Mouse (Mus musculus): ENCODE data around the gene Rrp15. TPM values are rescaled to one million over a fixed set of nuclear protein-coding genes. Genes with fewer than 3 reads are reported as not detected.
A peak's percentile ranks its signal among the peaks of the same experiment; 100 is the strongest.

The Rrp15 gene
- total RNA-seq, 2 experiments from 2014 or later: 13.0 to 14.5 TPM

DNA sequence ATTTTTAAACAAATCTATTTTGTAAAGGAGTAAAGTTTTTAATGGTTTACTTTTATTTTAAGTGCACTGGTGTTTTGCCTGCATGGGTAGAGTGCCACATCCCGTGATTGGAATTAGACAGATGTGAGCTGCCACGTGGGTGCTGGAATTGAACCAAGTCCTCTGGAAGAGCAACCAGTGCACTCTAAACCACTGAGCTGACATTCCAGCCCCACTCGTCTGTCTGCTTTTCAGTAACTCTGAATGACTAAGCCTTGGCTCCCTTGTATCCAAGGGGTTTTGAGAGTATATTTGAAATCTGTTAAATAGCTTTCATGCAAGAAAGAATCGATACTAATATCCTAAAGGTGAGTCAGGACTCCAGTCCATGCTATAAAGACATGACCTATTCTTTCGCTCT, 30.3 kb downstream of the Rrp15 start:
- DNase-seq (ENCODE audit: low spot score in 2 of 2): no peak
- intact Hi-C loops (cut with DNase I): no loop called here

- DNase-seq (ENCODE audit: low spot score in 2 of 2): no peak
- intact Hi-C loops (cut with DNase I): loop anchor here (5.0 kb wide), 3 partner anchors 473 to 1168 kb away; no protein-coding TSS in a partner anchor
Observed at GRCm38 (mm10) chr1:186714980-186715896, 33.9 kb downstream of the Rrp15 start.

GRCm38 (mm10) chr1:186714215-186714614, 34.9 kb downstream of the Rrp15 start:
- DNase-seq (ENCODE audit: low spot score in 2 of 2): no peak
- intact Hi-C loops (cut with DNase I): loop anchor here (5.0 kb wide), 3 partner anchors 472 to 1167 kb away; no protein-coding TSS in a partner anchor

- intact Hi-C loops (cut with DNase I): loop anchor here (2.0 to 5.0 kb wide), 4 partner anchors 320 to 1166 kb away; no protein-coding TSS in a partner anchor
Observed at GRCm38 (mm10) chr1:186712802-186713471, 36.2 kb downstream of the Rrp15 start.

DNA sequence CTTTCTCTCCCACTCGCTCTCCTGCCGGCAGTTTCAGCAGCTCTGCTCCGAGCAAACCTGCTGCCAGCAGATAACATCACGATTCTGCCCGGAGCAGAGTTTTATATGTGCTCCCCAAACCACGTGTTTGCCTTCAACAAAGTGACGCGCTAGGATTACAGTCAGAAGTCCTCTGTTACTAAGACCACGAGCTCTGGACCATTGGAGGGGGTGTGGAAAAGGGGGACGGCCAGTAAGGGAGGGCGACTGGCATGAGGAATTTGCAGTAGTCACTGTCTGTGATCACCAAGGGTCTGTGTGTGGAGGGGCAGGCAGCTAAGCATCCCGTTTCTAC, 43.3 kb downstream of the Rrp15 start, which contains the start of gene Tgfb2:
Gene Tgfb2, minus strand, starts transcription at position 75 of the 334 bp plus-strand sequence.
- DNase-seq (ENCODE audit: low spot score in 2 of 2): peak; percentile 48 to 49
- intact Hi-C loops (cut with DNase I): loop anchor here (5.0 kb wide), 1 partner anchor 154 kb away; no protein-coding TSS in a partner anchor

More at GRCm38 (mm10) chr1:186712802-186713471, 36.2 kb downstream of the Rrp15 start:
- DNase-seq (ENCODE audit: low spot score in 2 of 2): peak; percentile 50 to 77

DNA sequence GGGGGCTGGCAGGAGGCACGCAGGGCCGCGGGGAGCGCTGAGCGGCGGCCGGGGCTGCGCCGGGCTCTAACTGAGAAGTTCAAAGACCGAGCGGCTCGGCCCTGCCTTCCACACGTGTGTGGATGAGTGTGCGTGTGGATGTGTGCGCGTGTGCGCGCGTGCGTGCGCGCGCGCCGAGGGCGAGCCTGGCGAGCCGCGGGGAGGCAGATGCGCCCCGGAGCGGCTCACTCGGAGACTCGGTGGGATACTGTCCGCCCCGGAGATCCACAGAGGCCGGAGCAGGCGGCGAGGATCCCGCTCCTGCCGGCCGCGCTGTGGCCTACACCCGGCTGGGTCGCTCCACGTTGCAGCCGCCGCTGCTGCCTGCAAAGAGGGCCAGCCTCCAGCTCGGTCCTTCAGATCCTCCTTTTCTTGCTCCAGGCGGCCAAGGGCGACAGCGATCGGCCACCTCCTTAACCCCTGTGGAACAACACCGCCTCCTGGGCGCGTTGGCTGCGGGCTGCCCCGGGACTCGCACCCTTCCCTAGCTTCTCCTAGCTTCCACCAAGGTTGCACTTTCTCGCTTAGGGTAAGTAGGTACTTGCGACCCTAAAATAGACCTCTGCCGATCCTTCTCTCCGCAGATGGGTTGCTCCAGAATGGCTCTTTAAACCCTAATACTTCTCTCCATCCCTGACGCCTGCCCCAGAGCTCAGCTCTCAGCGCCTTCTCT, 43.8 kb downstream of the Rrp15 start:
- peak; percentile 60 to 62 for DNase-seq (ENCODE audit: low spot score in 2 of 2)
- intact Hi-C loops (cut with DNase I): loop anchor here (5.0 kb wide), 1 partner anchor 153 kb away; no protein-coding TSS in a partner anchor

- DNase-seq (ENCODE audit: low spot score in 2 of 2): peak in 1 of 2 experiments; percentile 17
- intact Hi-C loops (cut with DNase I): no loop called here
Observed at GRCm38 (mm10) chr1:186703980-186704701, 45.0 kb downstream of the Rrp15 start.

- no peak for DNase-seq (ENCODE audit: low spot score in 2 of 2)
Observed at GRCm38 (mm10) chr1:186703256-186703979, 45.7 kb downstream of the Rrp15 start.

GRCm38 (mm10) chr1:186702391-186703255, 46.5 kb downstream of the Rrp15 start:
- intact Hi-C loops (cut with DNase I): no loop called here
- DNase-seq (ENCODE audit: low spot score in 2 of 2): peak in 1 of 2 experiments; percentile 22

More at GRCm38 (mm10) chr1:186703256-186703979, 45.7 kb downstream of the Rrp15 start:
- intact Hi-C loops (cut with DNase I): no loop called here

- intact Hi-C loops (cut with DNase I): no loop called here
- no peak for DNase-seq (ENCODE audit: low spot score in 2 of 2)
Observed at GRCm38 (mm10) chr1:186701206-186701905, 47.8 kb downstream of the Rrp15 start.

DNA sequence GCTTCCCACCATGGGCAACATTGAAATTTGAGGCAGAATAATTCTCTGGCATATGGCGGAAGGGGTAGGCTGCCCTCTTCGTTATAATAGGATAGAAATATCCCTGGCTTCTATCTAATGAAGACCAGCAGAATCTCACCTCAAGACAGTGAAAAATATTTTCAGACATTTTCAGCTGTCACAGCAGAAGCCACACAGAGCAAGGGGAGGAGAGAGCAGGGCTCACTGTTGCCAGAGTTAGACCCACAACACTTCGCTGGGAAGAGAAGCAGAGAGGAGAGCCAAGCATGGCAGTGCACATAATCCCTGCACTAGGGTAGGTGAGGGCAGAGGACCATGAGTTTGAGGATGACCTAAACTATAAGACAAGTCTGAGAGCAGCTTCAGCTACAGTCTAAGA, 48.7 kb downstream of the Rrp15 start:
- DNase-seq (ENCODE audit: low spot score in 2 of 2): no peak
- intact Hi-C loops (cut with DNase I): no loop called here

DNA sequence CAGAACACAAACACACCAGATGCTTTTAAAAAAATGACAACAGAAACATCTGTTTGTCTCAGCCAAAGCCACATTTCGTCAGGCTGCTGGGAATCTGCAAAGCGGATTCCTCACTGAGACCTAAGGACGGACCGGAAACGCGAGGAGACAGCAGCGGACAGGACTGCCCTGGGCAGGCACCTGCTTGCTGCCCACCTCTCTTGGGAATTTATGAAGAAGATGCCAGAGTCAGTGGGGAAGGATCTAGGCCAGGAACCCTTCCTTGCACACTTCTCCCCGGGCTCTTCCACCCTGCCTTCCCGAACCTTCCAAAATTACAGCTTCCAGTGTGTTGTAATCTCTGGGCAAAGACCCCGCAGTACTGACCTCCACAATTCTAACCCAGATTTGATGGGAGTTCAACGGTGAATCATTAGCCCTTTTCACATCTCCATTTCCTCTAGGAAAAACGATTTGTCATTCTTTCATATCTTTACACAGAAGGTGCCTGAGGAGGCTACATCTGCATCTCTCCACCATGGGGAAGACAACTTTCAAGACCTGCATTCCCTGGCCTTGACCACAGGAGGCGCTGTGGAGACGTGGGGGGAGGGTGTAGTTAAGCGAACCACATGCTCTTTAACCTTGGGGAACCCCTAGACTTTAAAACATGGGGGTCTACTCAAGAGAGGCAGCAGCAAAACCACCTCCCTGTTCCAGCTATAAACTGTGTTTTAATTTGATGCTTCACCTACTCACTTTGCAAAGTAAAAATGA, 50.4 kb downstream of the Rrp15 start:
- no peak for DNase-seq (ENCODE audit: low spot score in 2 of 2)
- intact Hi-C loops (cut with DNase I): no loop called here

DNA sequence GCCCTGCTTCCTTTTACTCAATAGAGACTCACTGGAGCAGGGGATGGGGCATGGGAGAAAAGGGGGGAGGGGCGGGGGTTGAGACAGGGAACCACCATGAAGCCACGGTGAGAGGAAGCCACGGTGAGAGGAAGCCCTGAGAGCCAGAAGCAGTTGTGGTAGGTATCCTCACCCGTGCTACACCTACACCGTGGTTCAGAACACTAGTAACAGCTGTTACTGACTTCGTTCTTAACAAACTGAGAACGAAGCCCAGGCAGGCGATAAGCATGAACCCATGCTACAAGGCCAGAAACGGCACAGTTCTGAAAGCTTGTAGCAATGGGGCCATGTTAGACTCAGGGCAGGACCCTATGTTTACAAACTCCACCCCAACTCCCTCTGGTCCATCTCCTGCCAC, 52.9 kb downstream of the Rrp15 start:
- no peak for DNase-seq (ENCODE audit: low spot score in 2 of 2)
- intact Hi-C loops (cut with DNase I): no loop called here

DNA sequence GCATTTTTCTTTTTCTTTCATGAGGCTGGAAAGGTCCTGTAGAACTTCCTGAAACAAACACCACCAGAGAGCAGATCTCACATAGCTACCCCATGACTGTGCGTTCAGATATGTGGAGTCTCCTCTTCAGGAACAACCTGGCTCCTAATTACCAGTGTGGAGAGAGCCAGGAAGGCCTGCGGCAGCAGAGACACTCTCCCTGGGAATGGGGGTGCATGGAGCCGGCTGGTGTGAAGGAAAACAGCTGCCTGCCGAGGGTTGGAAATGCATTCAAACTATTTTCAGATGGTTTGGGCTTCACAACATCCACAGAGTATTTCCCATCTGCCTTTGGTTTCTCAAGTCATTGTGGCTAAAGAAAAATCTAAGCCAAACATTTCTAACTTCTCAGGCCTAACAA, 53.8 kb downstream of the Rrp15 start:
- DNase-seq (ENCODE audit: low spot score in 2 of 2): peak in 1 of 2 experiments; percentile 23
- intact Hi-C loops (cut with DNase I): no loop called here

DNA sequence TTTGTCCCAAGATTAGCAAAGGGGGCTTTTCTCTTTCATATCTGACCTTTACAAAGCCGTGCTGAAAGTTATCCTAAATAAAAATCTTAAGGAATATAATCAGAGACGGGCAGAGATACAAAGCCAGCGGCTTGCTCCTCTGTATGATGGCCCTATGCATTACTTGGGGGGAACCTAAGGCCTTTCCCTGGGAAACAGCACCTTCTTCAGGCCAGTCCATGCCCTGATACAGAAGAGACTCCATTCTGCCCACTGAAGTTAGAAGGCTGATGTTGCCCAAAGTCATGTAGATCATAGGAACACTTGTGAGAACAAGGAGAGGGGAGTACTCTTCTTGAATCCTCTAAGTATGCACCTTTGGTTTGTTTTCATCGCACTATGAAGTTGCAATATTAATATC, 56.8 kb downstream of the Rrp15 start:
- no peak for DNase-seq (ENCODE audit: low spot score in 2 of 2)
- intact Hi-C loops (cut with DNase I): no loop called here

- no peak for DNase-seq (ENCODE audit: low spot score in 2 of 2)
- intact Hi-C loops (cut with DNase I): no loop called here
Observed at GRCm38 (mm10) chr1:186691708-186692107, 57.5 kb downstream of the Rrp15 start.
